Mouse (Mus musculus) kidney, adult 2 months (tissue): ENCODE measurements around the gene Bhlhb9. TPM values are rescaled to one million over a fixed set of nuclear protein-coding genes. Genes with fewer than 3 reads are reported as not detected.

Experiments
- DNase-seq: peaks from one replicate; pipeline ENCODE4 v3.0.0; 2021
- H3K27ac ChIP-seq: fragments of 200-500 bp; 2 replicates; pipeline ENCODE4 v1.5.1; 2012; ENCODE audit warnings: low read depth, low read length, control low read depth, inconsistent platforms; ENCODE audit not compliant: insufficient read depth
- H3K27me3 ChIP-seq: fragments of 200-500 bp; replicated peaks from 2 replicates; pipeline ENCODE4 v1.6.1; 2012; ENCODE audit warnings: mild to moderate bottlenecking, moderate library complexity, low read length, inconsistent platforms; ENCODE audit not compliant: control insufficient read depth, insufficient read depth
- H3K36me3 ChIP-seq: fragments of 200-500 bp; 2 replicates; pipeline ENCODE4 v1.6.1; 2012; ENCODE audit warnings: mild to moderate bottlenecking, moderate library complexity, low read length, inconsistent platforms; ENCODE audit not compliant: control insufficient read depth, insufficient read depth
- H3K4me1 ChIP-seq: fragments of 200-500 bp; 2 replicates; pipeline ENCODE4 v1.6.1; 2011; ENCODE audit warnings: low read length; ENCODE audit not compliant: control insufficient read depth, insufficient read depth
- H3K4me3 ChIP-seq: fragments of 200-500 bp; 2 replicates; pipeline ENCODE4 v1.5.1; 2011; ENCODE audit warnings: mild to moderate bottlenecking, low read depth, low read length, control low read depth; ENCODE audit not compliant: insufficient read depth
- CTCF ChIP-seq: fragments of 200-500 bp; conservative IDR thresholded peaks from 2 replicates; pipeline ENCODE4 v1.5.1; 2011; ENCODE audit warnings: low read depth, mild to moderate bottlenecking, control low read depth, low read length, moderate library complexity, mixed read lengths; ENCODE audit not compliant: insufficient read depth, insufficient read length
- POLR2A ChIP-seq: fragments of 200-500 bp; IDR thresholded peaks from one replicate; pipeline ENCODE4 v1.6.1; 2011; ENCODE audit warnings: low read depth, low read length, control low read depth
- WGBS: fragments of 180-500 bp; shearing (Covaris S2); methylation state at CpG from one replicate; pipeline ENCODE4 v1.1.7; 2018; 5-methylcytosine and 5-hydroxymethylcytosine counted together
- polyA plus RNA-seq: library from polyadenylated mRNA; depleted of rRNA; stranded (reverse); fragments of >200 nt; gene quantifications from 2 replicates; pipeline ENCODE4 v1.2.3, GENCODE M21; 2012

The Bhlhb9 gene
- polyA plus RNA-seq, 1 experiment, result 2.2 TPM

DNA sequence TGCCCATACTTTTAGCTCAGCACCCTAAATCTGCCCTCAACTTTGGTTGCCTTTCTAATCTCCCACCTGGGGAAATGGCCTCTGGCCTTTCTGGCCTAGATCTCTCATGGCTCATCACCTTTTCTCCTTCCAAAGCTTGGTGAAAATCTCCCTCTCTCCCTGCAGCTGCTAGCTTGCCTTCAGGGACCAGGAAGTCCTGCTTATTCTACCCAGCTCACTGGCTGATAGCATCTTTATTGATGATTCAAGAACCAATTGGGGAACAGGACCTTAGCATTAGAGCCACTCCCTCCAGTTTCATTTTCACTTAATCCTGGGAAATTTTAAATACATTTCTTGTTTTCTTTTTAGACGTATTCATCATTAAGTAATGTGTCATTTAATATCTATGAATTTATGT, 79.3 kb downstream of the Bhlhb9 start:
- TF ChIP-seq POLR2A, result no peak
- no peak for TF ChIP-seq CTCF
- Histone ChIP-seq H3K36me3 (no peaks in the 10 kb centered on the region), H3K4me1 (no peaks in the 10 kb centered on the region), H3K4me3 (no peak overlapping the region), H3K27me3 (no peaks in the 10 kb centered on the region), H3K27ac (no peak overlapping the region)
- DNase-seq, result no peak
- 91% methylated on average over 1 of the region's 1 CpGs for WGBS

DNA sequence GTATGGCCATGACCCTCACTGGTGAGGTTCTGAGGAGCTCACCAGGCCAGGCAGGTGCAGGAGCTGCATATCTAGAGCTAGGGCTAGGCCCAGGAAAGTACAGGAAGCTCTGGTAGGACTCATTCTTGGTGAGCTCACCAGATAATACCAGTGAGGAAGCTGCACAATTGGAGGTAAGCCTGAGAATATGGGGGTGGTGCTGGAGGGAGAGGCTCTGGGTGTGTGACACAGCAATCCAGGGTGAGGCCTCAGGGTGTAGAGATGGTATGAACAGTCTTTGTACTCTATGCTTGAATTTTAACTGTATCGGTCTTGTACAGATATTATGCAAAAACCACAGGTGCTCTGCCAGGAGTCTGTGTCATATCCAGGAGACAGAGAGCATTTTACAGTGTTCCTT, 82.2 kb downstream of the Bhlhb9 start:
- no peak overlapping the region for H3K27ac ChIP-seq
- no peaks in the 10 kb centered on the region for H3K36me3 ChIP-seq
- H3K4me3 ChIP-seq, result no peak overlapping the region
- no peak for TF ChIP-seq CTCF
- no peak for TF ChIP-seq POLR2A
- 100% methylated on average over 1 of the region's 1 CpGs for WGBS
- no peak for DNase-seq
- H3K27me3 ChIP-seq, result no peaks in the 10 kb centered on the region
- H3K4me1 ChIP-seq, result no peaks in the 10 kb centered on the region

DNA sequence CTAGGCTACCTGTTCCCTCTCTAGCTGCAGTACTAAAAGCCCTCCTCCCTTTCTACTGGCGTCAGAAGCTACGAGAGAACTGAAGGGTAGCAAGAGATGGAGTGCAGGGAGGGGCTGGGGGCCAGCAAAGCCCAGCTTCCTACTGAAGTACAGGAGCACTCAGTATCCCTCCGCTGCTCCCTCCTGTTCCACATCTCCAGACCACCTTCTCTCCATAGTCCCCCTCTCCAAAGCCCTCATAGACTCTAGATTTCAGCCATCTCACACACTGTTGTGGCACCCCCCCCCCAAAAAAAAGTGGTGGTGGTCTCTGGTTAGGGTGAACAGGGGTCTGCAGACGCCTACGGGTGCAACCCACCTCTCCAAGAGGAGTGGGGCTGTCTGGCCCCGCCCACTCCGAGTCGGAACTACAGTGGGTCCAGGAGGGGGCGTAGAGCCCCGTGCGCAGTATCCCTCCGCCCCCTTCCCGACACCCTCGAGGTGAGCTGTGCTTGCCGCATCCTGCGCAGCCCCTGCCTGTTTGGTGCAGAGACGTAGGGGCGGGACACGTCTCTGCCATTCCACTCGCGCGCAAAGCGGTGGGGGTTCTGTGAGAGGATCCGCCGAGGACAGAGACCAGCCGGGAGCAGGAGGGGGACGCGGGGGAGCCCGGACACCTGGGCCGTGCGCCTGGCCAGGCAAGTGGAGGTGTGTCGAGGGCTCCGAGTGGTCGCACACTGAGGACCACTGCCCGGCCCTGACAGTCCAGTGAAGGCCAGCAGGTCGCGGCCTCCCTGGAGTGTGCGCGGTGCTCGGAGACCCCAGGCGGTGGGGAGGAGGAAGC, 88.2 kb downstream of the Bhlhb9 start:
- peak; percentile 38 for DNase-seq
- Histone ChIP-seq H3K36me3 (no peaks in the 10 kb centered on the region), H3K27me3 (no peaks in the 10 kb centered on the region), H3K4me3 (peak overlapping the region; percentile 78), H3K27ac (no peak overlapping the region), H3K4me1 (no peaks in the 10 kb centered on the region)
- TF ChIP-seq POLR2A (no peak), CTCF (no peak)
- 1% methylated on average over 32 of the region's 41 CpGs for WGBS

DNA sequence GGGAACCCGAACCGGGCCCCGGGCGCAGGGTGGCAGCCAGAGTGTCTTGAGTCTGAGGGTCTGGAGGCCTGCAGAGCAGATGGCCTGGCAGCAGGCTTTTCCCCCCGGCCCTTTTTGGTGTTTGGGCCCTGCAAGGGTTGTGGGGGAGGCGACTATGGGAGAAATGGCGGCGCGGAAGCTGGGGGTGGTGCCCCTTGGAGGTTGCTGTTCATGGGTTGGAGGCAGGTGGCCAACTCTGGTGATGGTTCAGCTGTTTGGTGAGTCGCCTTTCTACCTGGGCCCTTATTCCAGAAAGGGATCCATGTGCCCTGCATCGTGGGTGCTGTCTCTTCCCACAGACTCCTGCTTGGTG, 88.8 kb downstream of the Bhlhb9 start:
- H3K27ac ChIP-seq, result no peak overlapping the region
- no peaks in the 10 kb centered on the region for H3K27me3 ChIP-seq
- no peak for TF ChIP-seq CTCF
- DNase-seq, result peak; percentile 9
- H3K4me1 ChIP-seq, result no peaks in the 10 kb centered on the region
- H3K36me3 ChIP-seq, result no peaks in the 10 kb centered on the region
- WGBS, result 1% methylated on average over 11 of the region's 11 CpGs
- H3K4me3 ChIP-seq, result peak overlapping the region; percentile 78

DNA sequence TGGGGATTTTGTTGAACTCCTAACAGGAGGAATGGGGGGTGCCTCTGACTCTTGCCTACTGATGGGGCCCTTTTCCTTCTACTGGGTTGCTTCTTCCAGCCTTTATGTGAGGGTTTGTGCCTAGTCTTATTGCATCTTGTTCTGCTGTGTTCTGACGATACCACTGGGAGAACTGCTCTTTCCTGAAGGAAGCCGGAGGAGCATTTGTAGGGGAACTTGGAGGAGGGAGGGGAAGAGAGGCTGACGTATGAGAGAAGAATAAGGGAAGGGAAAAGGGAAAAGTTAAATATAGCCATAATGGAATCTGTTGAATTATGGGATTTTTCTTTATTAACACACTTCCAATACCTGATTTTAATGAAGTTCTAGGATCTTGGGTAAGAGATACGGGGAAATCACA, 119.2 kb downstream of the Bhlhb9 start:
- Histone ChIP-seq H3K36me3 (no peaks in the 10 kb centered on the region), H3K27me3 (no peaks in the 10 kb centered on the region), H3K4me1 (no peaks in the 10 kb centered on the region), H3K27ac (no peak overlapping the region), H3K4me3 (no peak overlapping the region)
- TF ChIP-seq POLR2A (no peak), CTCF (no peak)
- DNase-seq, result no peak
- 80% methylated on average over 4 of the region's 4 CpGs for WGBS

DNA sequence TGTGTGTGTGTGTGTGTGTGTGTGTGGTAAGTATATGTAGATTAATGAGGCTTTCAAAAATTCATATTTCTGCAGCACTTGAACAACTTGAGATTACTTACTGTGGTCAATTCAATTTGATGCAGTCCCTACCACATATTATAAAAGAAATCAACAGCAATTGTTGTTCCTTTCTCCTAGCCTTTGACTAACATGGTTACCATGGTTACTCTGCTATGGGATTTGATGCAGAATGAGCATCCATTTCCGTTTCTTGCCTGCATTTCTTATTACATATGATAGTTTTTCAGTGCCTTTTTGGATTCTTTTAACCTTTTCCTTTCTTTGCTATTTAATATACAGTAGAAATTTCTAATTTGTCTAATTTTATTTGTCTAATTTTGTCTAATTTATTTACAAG, 119.7 kb downstream of the Bhlhb9 start:
- Histone ChIP-seq H3K4me1 (no peaks in the 10 kb centered on the region), H3K27me3 (no peaks in the 10 kb centered on the region), H3K27ac (no peak overlapping the region), H3K36me3 (no peaks in the 10 kb centered on the region), H3K4me3 (no peak overlapping the region)
- TF ChIP-seq POLR2A (no peak), CTCF (no peak)
- no peak for DNase-seq
- WGBS, result 86% methylated on average over 1 of the region's 1 CpGs

DNA sequence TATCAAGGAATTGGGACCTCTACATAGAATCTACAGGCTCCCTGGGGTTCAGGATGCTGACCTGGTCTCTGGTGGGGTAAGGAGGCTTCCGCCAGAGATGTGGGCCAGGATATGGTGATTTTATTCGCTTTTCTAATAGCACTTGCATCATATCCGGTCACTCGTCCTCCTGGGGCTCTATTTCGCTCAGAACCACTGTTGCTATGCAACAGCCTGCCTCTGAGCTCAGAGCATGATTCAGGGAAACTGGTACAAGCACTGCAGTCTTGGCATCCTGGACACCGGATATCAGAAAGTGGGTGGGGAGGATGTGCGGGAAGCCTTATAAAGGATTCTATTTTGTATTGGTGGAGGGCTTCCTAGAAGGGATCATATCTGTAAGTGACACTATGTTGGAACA, 124.8 kb downstream of the Bhlhb9 start:
- no peak for TF ChIP-seq CTCF
- no peak for TF ChIP-seq POLR2A
- no peak for DNase-seq
- no peaks in the 10 kb centered on the region for H3K36me3 ChIP-seq
- H3K4me3 ChIP-seq, result no peak overlapping the region
- no peak overlapping the region for H3K27ac ChIP-seq
- H3K27me3 ChIP-seq, result no peaks in the 10 kb centered on the region
- 80% methylated on average over 7 of the region's 7 CpGs for WGBS
- H3K4me1 ChIP-seq, result no peaks in the 10 kb centered on the region
